Mouse (Mus musculus): Measurements from ENCODE around the gene Ripk3. TPM values are rescaled to one million over a fixed set of nuclear protein-coding genes. Genes with fewer than 3 reads are reported as not detected.
A peak's percentile ranks its signal among the peaks of the same experiment; 100 is the strongest.

Ripk3 gene
- polyA plus RNA-seq, 1 experiment from 2014 or later = 2.7 TPM

GRCm38 (mm10) chr14:55745180-55745860 is 43.3 kb downstream of the Ripk3 start, which contains the start of the genes Dhrs1 and Nop9:
Dhrs1 (minus strand) TSS chr14:55745690.
Nop9 (plus strand) TSS chr14:55745693.
- Histone ChIP-seq H3K27ac (peak within 1 kb of the TSS; percentile 32; the same call in 1 of the 2 replicates), H3K4me2 (peak within 1 kb of the TSS; percentile 97), H3K27me3 (replicated peaks) (no peaks in the 10 kb centered on the region), H3K4me1 (peaks cover 34% of the 10 kb centered on the region), H3K36me3 (replicated peaks) (peaks cover 10% of the 10 kb centered on the region), H3K9me3 (no peaks in the 10 kb centered on the region), H3K9ac (peak within 1 kb of the TSS; percentile 45), H3K4me3 (peak within 1 kb of the TSS; percentile 53)
- 2% methylated on average over 48 of the region's 48 CpGs for whole genome bisulfite sequencing
- ATAC-seq (replicated peaks) = peak; percentile 88

- peak; percentile 58 for ATAC-seq (replicated peaks)
- H3K27me3 ChIP-seq (replicated peaks) = no peaks in the 10 kb centered on the region
- no peak overlapping the region for H3K27ac ChIP-seq
- H3K4me2 ChIP-seq = 0 out of 2 replicates have a peak overlapping the region, but pooled peaks have one; percentile 6
- H3K9ac ChIP-seq = no peak overlapping the region
- H3K4me3 ChIP-seq = 0 out of 2 replicates have a peak overlapping the region, but pooled peaks have one; percentile 2
- peaks cover 34% of the 10 kb centered on the region for H3K4me1 ChIP-seq
- WGBS = 25% methylated on average over 10 of the region's 10 CpGs
- peaks cover 11% of the 10 kb centered on the region; the same call in 1 of the 2 replicates for H3K36me3 ChIP-seq (replicated peaks)
- H3K9me3 ChIP-seq = no peaks in the 10 kb centered on the region
Measured at GRCm38 (mm10) chr14:55743711-55744110, 45.0 kb downstream of the Ripk3 start.

GRCm38 (mm10) chr14:55737086-55737687 is 51.5 kb downstream of the Ripk3 start:
- H3K4me1 ChIP-seq = no peaks in the 10 kb centered on the region
- WGBS = 90% methylated on average over 9 of the region's 9 CpGs
- H3K9me3 ChIP-seq = no peaks in the 10 kb centered on the region
- H3K27ac ChIP-seq = no peak overlapping the region
- no peak overlapping the region for H3K4me2 ChIP-seq
- peaks cover 15% of the 10 kb centered on the region; the same call in 1 of the 2 replicates for H3K36me3 ChIP-seq (replicated peaks)
- H3K4me3 ChIP-seq = no peak overlapping the region
- ATAC-seq (replicated peaks) = no peak
- H3K9ac ChIP-seq = no peak overlapping the region
- no peaks in the 10 kb centered on the region for H3K27me3 ChIP-seq (replicated peaks)

- Histone ChIP-seq H3K27me3 (replicated peaks) (no peaks in the 10 kb centered on the region), H3K36me3 (replicated peaks) (peaks cover 15% of the 10 kb centered on the region; the same call in 1 of the 2 replicates), H3K9me3 (no peaks in the 10 kb centered on the region), H3K4me3 (no peak overlapping the region), H3K4me1 (no peaks in the 10 kb centered on the region), H3K9ac (no peak overlapping the region), H3K27ac (no peak overlapping the region), H3K4me2 (no peak overlapping the region)
- 81% methylated on average over 4 of the region's 4 CpGs for WGBS
- ATAC-seq (replicated peaks) = no peak
Measured at GRCm38 (mm10) chr14:55735758-55736157, 52.9 kb downstream of the Ripk3 start.

- ATAC-seq (replicated peaks) = no peak
- Histone ChIP-seq H3K9me3 (no peaks in the 10 kb centered on the region), H3K36me3 (replicated peaks) (peaks cover 11% of the 10 kb centered on the region; the same call in 1 of the 2 replicates), H3K4me3 (no peak overlapping the region), H3K27me3 (replicated peaks) (no peaks in the 10 kb centered on the region), H3K27ac (no peak overlapping the region), H3K9ac (no peak overlapping the region), H3K4me2 (no peak overlapping the region), H3K4me1 (no peaks in the 10 kb centered on the region)
- 74% methylated on average over 3 of the region's 3 CpGs for WGBS
Measured at GRCm38 (mm10) chr14:55735334-55735733, 53.3 kb downstream of the Ripk3 start.

Other genes with a start within 250 kb of the Ripk3 start
- 25.4 and 28.0 TPM in 2 replicates for gene Pck2, start 248.6 kb downstream of the Ripk3 start, polyA plus RNA-seq (2015; fragmentation: Nextera tagmentation; extraction: Ambion mirVana)
- 129 and 135 TPM in 2 replicates for gene Dcaf11, start 228.9 kb downstream of the Ripk3 start, polyA plus RNA-seq (2015; fragmentation: Nextera tagmentation; extraction: Ambion mirVana)
- gene A730061H03Rik, start 228.5 kb downstream of the Ripk3 start, polyA plus RNA-seq (2015; fragmentation: Nextera tagmentation; extraction: Ambion mirVana) = 1.4 TPM in 1 of 2 replicates, not detected in the other
- 0.23 TPM in 1 of 2 replicates, not detected in the other for gene Fitm1, start 213.2 kb downstream of the Ripk3 start, polyA plus RNA-seq (2015; fragmentation: Nextera tagmentation; extraction: Ambion mirVana)
- gene Psme1, start 210.7 kb downstream of the Ripk3 start, polyA plus RNA-seq (2015; fragmentation: Nextera tagmentation; extraction: Ambion mirVana) = 215 and 217 TPM in 2 replicates
- 29.3 and 32.9 TPM in 2 replicates for gene Emc9, start 203.6 kb downstream of the Ripk3 start, polyA plus RNA-seq (2015; fragmentation: Nextera tagmentation; extraction: Ambion mirVana)
- 150 and 184 TPM in 2 replicates for gene Psme2, start 197.8 kb downstream of the Ripk3 start, polyA plus RNA-seq (2015; fragmentation: Nextera tagmentation; extraction: Ambion mirVana)
- 23.0 and 24.2 TPM in 2 replicates for gene Rnf31, start 197.2 kb downstream of the Ripk3 start, polyA plus RNA-seq (2015; fragmentation: Nextera tagmentation; extraction: Ambion mirVana)
- 10.0 and 13.5 TPM in 2 replicates for gene Irf9, start 185.3 kb downstream of the Ripk3 start, polyA plus RNA-seq (2015; fragmentation: Nextera tagmentation; extraction: Ambion mirVana)
- 6.5 and 6.6 TPM in 2 replicates for gene Rec8, start 170.8 kb downstream of the Ripk3 start, polyA plus RNA-seq (2015; fragmentation: Nextera tagmentation; extraction: Ambion mirVana)
- gene Ipo4, start 152.9 kb downstream of the Ripk3 start, polyA plus RNA-seq (2015; fragmentation: Nextera tagmentation; extraction: Ambion mirVana) = 116 and 121 TPM in 2 replicates
- 0.79 and 1.1 TPM in 2 replicates for gene Gm49378, start 151.0 kb downstream of the Ripk3 start, polyA plus RNA-seq (2015; fragmentation: Nextera tagmentation; extraction: Ambion mirVana)
- gene Tm9sf1, start 145.1 kb downstream of the Ripk3 start, polyA plus RNA-seq (2015; fragmentation: Nextera tagmentation; extraction: Ambion mirVana) = 63.0 and 65.0 TPM in 2 replicates
- gene Tssk4, start 138.7 kb downstream of the Ripk3 start, polyA plus RNA-seq (2015; fragmentation: Nextera tagmentation; extraction: Ambion mirVana) = 0.41 and 0.43 TPM in 2 replicates
- 77.1 and 79.5 TPM in 2 replicates for gene Mdp1, start 128.4 kb downstream of the Ripk3 start, polyA plus RNA-seq (2015; fragmentation: Nextera tagmentation; extraction: Ambion mirVana)
- 42.8 and 43.1 TPM in 2 replicates for gene Gmpr2, start 116.9 kb downstream of the Ripk3 start, polyA plus RNA-seq (2015; fragmentation: Nextera tagmentation; extraction: Ambion mirVana)
- gene Nedd8, start 116.7 kb downstream of the Ripk3 start, polyA plus RNA-seq (2015; fragmentation: Nextera tagmentation; extraction: Ambion mirVana) = 531 and 550 TPM in 2 replicates
- 25.6 TPM in 2 replicates for gene Tinf2, start 107.0 kb downstream of the Ripk3 start, polyA plus RNA-seq (2015; fragmentation: Nextera tagmentation; extraction: Ambion mirVana)
- gene Tgm1, start 74.9 kb downstream of the Ripk3 start, polyA plus RNA-seq (2015; fragmentation: Nextera tagmentation; extraction: Ambion mirVana) = 0.20 and 0.27 TPM in 2 replicates
- gene Rabggta, start 66.6 kb downstream of the Ripk3 start, polyA plus RNA-seq (2015; fragmentation: Nextera tagmentation; extraction: Ambion mirVana) = 56.7 and 61.4 TPM in 2 replicates
- 61.6 and 68.7 TPM in 2 replicates for gene Dhrs1, start 43.2 kb downstream of the Ripk3 start, polyA plus RNA-seq (2015; fragmentation: Nextera tagmentation; extraction: Ambion mirVana)
- 28.7 and 31.8 TPM in 2 replicates for gene Nop9, start 43.2 kb downstream of the Ripk3 start, polyA plus RNA-seq (2015; fragmentation: Nextera tagmentation; extraction: Ambion mirVana)
- 0.25 and 0.66 TPM in 2 replicates for gene Cideb, start 30.4 kb downstream of the Ripk3 start, polyA plus RNA-seq (2015; fragmentation: Nextera tagmentation; extraction: Ambion mirVana)
- 0.67 and 0.70 TPM in 2 replicates for gene Ltb4r2, start 27.4 kb downstream of the Ripk3 start, polyA plus RNA-seq (2015; fragmentation: Nextera tagmentation; extraction: Ambion mirVana)
- gene Ltb4r1, start 22.9 kb downstream of the Ripk3 start, polyA plus RNA-seq (2015; fragmentation: Nextera tagmentation; extraction: Ambion mirVana) = 0.41 and 0.59 TPM in 2 replicates
- gene Adcy4, start 4.8 kb downstream of the Ripk3 start, polyA plus RNA-seq (2015; fragmentation: Nextera tagmentation; extraction: Ambion mirVana) = 5.7 and 6.2 TPM in 2 replicates
- gene Nfatc4, start 34.3 kb upstream of the Ripk3 start, polyA plus RNA-seq (2015; fragmentation: Nextera tagmentation; extraction: Ambion mirVana) = 8.4 and 10.8 TPM in 2 replicates
- gene Nynrin, start 65.1 kb upstream of the Ripk3 start, polyA plus RNA-seq (2015; fragmentation: Nextera tagmentation; extraction: Ambion mirVana) = 12.4 and 13.6 TPM in 2 replicates
- 0.19 and 0.20 TPM in 2 replicates for gene Cbln3, start 95.5 kb upstream of the Ripk3 start, polyA plus RNA-seq (2015; fragmentation: Nextera tagmentation; extraction: Ambion mirVana)
- 10.9 and 11.4 TPM in 2 replicates for gene Khnyn, start 96.1 kb upstream of the Ripk3 start, polyA plus RNA-seq (2015; fragmentation: Nextera tagmentation; extraction: Ambion mirVana)
- gene Sdr39u1, start 111.4 kb upstream of the Ripk3 start, polyA plus RNA-seq (2015; fragmentation: Nextera tagmentation; extraction: Ambion mirVana) = 169 and 175 TPM in 2 replicates
- 0.37 and 1.6 TPM in 2 replicates for gene Cma1, start 155.8 kb upstream of the Ripk3 start, polyA plus RNA-seq (2015; fragmentation: Nextera tagmentation; extraction: Ambion mirVana)
- gene Cma2, start 162.1 kb upstream of the Ripk3 start, polyA plus RNA-seq (2015; fragmentation: Nextera tagmentation; extraction: Ambion mirVana) = not detected in 2 replicates
- not detected in 2 replicates for gene Mcpt1, start 229.1 kb upstream of the Ripk3 start, polyA plus RNA-seq (2015; fragmentation: Nextera tagmentation; extraction: Ambion mirVana)
- gene Mcpt9, start 241.6 kb upstream of the Ripk3 start, polyA plus RNA-seq (2015; fragmentation: Nextera tagmentation; extraction: Ambion mirVana) = not detected in 2 replicates

All from midbrain, embryonic 15.5 days (tissue).